Mouse (Mus musculus) heart, adult 8-10 months (tissue): ENCODE data around the gene Abcc6. TPM values are rescaled to one million over a fixed set of nuclear protein-coding genes. Genes with fewer than 3 reads are reported as not detected.
"Not testable (repeated sequence)": the region's sequence is repeated elsewhere in the genome, so short reads cannot be mapped to it uniquely, and the experiment has no call there.

ENCODE experiments used
- DNase-seq: peaks from one replicate; pipeline ENCODE4 v3.0.0; 2022; ENCODE audit warnings: low spot score
- total RNA-seq, 4 experiments: library from RNA; stranded (reverse); gene quantifications; 2 replicates each; pipeline ENCODE4 v1.2.4; 2022

Abcc6 gene
- total RNA-seq, 4 experiments from 2014 or later = not detected

- DNase-seq = no peak
Observed at GRCm38 (mm10) chr7:46028681-46029080, 1.4 kb downstream of the Abcc6 start.

DNA sequence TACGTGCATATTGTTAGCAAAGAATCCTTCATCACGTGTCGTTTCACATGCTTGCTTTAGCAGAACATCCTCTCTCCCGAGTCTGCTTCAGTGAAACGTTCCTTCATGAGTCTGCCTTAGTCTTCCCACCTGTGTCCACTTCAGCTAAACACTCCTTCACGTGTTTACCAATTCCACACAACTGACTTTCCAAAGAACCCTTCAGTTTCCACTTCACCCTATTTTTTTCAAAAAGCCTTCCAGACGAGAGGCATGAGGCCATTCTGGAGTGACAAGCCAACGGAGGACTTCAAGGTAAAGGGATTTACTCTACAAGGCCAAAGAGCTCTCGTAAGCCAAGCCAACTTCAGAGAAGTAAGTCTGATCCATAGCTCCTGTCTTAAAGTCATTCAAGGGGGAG lies 4.7 kb downstream of the Abcc6 start:
- DNase-seq = no peak

DNA sequence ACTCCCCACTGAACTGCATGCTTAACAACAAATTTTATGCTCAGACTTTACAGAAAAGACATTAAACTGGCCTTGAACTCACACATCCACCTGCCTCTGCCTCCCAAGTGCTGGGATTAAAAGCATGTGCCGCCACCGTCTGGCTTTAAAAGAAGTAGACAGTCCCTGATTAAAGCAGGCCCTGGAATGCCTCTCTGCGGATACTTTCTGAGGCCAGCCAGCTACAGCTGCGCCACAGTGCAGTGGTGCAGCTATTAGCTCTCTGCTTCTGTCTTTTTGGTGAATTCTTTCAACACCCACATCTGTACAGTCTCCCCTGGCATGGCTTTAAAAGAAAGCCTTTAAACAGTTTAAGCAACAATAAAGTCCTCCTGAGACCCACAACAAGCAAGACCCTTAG lies 8.2 kb downstream of the Abcc6 start:
- DNase-seq = no peak

- DNase-seq = no peak
Observed at GRCm38 (mm10) chr7:46019594-46019993, 10.5 kb downstream of the Abcc6 start.

DNA sequence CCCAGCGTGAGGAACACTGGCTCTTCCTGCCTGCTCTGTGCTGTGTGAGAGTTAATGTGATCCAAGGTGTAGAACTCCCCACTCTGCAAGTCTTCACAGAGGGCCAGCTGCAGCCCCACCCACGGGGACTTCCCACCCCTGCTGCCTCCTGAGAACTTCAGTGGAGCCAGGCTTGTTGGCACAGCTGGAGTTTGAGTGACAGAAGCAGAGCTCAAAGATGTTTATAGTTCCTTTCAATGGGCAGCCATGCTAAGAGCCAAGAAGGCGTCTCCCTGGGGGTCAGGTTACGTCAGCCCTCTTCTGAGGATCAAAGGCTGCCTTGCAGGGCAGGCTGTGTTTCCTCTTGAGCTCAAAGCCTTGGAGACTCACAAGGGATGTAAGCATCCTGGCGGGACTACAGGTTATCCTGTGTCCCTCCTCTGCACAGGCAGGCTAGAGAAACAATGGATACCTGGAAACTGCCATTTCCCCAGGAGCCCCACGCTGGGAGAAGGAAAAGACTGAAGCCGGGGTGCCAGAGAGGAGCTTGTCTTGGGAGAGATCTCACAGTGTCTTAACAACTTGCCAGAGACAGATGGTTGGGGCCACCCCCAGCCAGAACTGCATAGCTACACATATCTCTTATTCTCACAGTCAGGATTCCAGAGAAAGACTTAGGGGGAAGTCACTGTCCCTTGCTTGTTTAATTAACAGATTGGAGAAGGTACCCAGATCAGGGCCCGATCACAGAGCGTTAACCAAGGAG lies 16.7 kb downstream of the Abcc6 start:
- DNase-seq = no peak

DNA sequence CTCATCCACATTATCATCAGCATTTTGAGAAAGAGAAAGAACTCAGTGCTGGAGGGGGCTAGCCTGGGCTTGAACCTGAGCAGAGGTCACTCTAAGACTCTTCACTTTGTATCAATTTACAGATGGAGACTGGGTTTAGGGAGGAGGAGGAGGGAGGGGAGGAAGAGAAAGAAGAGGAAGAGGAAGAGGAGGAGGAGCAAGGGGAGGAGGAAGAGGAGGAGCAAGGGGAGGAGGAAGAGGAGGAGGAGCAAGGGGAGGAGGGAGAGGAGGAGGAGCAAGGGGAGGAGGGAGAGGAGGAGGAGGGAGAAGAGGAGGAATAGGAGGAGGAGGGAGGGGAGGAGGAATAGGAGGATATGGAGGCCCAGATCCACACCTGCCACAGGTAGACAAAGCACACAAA lies 18.0 kb downstream of the Abcc6 start:
- DNase-seq = no peak

DNA sequence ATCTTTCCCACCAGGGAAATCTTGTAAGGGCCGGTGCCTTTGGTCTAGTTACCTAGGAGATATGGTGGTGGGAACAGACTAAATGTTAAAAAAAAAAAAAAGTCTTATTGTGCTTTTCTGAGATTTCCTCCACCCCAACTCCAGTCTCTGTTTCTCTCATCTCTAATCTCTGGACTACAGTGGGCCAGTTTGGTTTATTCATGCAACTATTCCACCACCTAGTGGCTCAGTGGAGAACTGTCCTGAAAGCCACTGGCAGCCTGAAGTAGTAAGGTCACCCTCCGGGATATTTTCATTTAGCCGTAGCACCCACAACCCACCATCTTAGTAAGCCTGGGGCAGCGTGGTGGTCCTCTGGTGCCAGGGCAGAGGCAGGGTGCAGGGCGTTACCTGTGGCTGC lies 20.5 kb downstream of the Abcc6 start:
- DNase-seq = peak; percentile 52

- DNase-seq = no peak
Observed at GRCm38 (mm10) chr7:46002748-46003147, 27.4 kb downstream of the Abcc6 start.

DNA sequence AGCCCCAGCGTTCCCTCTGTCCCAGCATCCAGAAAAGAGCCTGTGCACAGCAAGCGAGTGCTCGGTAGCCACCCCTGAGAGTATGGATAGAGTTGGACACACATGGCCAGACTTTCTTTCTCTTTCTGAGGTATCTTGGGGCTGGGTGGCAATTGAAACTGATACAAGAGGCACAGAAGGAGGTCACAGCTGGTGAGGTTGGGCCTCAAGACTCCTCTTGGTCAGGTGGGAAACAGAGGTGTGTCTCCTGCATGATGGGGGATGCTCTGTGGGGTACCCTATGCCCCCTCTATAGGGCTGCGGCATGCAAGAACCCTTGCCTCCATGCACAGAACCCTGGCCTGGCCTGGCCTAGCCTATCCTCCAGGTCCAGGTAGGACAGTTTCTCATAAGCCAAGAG lies 29.5 kb downstream of the Abcc6 start:
- DNase-seq = no peak

DNA sequence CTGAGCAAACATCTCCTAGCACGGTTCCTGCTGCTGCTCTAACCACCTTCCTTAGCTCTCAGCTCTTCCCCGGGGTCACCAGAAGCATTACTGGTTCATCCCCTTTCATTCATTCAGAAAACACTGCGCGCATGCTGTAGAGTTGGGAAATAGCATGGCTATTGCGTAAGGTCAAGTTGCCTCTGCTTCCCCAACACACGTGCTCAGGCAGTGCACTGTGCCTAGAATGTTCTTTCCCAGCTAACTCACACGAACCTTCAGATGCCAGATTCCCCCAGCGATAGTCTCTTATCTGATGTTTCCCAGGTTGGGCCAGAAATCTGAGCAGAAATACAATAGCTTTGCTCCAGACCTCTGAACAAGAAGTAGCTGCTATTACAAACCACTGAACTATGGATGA lies 37.6 kb downstream of the Abcc6 start:
- no peak for DNase-seq

DNA sequence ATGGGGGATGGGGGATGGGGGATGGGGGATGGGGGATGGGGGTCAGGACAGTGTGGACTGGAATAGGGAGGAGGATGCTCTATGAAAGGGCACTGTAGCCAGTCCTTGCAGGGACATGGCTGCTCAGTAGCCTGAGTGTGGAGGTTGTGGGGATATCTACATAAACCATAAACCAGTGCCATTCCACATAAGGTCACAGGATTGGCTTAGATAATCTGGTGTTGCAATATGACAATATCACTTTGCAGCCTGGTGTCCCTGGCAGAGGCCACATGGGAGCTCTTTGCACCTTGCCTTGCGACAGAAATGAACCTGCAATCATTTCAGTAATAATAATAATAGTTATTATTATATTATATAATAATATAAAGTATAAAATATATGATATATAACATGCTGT lies 41.8 kb downstream of the Abcc6 start:
- DNase-seq = no peak

GRCm38 (mm10) chr7:45986893-45987292 lies 43.2 kb downstream of the Abcc6 start:
- no peak for DNase-seq

DNA sequence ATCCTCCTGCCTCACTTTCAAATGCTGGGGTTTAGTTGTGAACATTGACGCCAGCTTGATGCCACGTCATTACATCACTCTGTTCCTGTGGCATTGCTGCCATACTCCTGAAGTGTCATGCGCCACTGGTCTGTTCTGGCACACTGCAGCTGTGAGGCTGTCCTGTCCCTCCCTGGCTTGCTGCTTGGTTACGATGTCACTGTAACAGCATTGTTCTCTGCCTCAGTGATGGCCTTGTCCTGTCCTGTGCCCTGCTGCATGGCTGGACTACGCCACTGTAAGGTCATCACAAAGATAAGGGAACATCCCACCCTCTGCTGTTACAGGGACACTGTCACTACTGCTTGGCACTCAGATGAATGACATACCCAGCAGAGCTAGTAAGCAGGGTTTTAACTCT lies 48.5 kb downstream of the Abcc6 start:
- DNase-seq = no peak

DNA sequence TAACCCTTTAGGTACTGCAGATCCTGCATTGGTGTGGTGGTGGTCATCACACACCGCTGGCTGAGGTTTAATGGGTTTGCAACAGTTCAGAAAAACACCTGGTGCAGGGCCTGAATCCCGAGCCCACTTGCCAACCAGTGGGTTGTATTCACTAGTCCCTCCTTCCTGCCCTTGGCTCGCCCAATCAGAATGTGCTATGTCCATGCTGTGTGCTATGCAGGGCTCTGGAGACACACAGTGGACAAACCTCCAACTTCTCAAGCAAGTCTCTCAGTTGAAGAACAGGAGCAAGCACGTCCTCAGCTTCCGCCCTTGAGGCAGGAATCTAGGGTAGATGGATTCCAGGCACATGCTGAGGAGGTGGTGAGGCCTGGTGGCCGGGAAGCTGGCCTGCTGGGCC lies 55.6 kb downstream of the Abcc6 start:
- no peak for DNase-seq

GRCm38 (mm10) chr7:45974103-45974502 lies 56.0 kb downstream of the Abcc6 start:
- DNase-seq = no peak

DNA sequence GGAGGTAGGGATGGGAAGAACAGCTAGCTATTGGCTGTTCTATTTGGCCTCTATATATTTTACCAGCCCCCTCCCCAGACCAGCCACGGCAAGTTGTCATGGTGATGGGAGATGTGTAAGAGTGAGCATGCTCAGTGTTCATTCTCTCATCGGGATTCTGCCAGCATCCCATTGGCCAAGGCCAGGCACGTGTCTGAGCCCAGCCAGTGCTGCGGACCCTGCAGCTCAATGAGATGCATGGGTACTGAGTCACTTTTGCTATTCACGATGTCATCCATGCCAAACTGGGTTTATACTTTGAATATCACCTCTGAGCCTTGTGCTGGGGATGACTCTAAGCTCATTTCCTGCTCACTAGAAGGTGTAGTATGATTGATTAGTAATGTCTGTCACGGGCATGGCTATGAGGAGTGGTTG lies 56.8 kb downstream of the Abcc6 start:
- DNase-seq = no peak

- DNase-seq = no peak
Observed at GRCm38 (mm10) chr7:45971831-45972723, 58.0 kb downstream of the Abcc6 start.

GRCm38 (mm10) chr7:45956611-45957010 lies 73.5 kb downstream of the Abcc6 start:
- DNase-seq = no peak

DNA sequence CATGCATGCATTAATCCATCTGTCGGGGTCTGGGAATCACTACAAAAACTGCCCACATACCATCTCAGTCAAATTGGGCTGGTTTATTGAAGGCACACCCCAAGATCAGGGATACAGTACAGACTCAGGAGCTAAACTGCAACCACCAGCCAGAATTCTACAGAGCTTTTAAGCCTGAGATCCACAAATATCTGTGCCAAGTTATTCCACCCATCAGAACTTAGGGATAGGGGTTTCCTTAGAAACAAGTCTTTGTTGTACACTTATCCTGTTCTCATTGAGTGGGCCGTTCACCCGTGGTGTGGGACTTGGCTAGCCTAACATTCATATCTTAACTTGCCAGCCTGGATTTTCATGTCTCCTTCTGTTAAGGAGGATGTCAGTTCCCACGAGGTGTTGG lies 81.0 kb downstream of the Abcc6 start:
- no peak for DNase-seq

DNA sequence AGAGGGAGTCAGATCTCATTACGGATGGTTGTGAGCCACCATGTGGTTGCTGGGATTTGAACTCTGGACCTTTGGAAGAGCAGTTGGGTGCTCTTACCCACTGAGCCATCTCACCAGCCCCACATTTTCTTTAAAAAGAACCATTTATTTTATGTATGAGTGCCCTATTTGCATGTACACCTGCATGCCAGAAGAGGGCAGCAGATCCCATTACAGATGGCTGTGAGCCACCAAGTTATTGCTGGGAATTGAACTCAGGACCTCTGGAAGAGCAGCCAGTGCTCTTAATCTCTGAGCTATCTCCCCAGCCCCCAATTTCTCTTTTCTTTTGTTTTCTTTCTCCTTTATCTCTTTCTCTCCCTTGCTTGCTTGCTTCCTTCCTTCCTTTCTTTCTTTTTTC lies 86.8 kb downstream of the Abcc6 start:
- not testable (repeated sequence) for DNase-seq

DNA sequence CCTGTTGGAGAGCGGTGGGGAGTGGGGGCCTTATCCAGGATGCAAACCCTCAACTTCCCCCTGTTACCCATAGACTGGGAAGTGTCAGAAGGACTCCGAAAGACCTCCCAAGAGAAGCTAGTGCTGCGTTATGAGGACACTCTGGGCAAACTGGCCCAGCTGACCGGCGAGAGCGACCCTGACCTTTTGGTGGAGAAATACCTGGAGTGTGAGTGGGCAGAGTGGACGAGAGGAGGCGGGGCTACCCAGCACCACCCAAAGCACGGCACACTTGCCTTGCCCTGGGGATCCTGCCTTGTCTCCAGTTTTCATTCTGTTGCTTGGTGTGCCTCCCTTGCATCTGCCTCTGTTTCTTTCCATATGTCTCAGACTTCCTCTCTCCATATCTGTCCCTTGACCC lies 88.1 kb downstream of the Abcc6 start:
- DNase-seq = no peak

GRCm38 (mm10) chr7:45939836-45940235 lies 90.3 kb downstream of the Abcc6 start:
- DNase-seq = no peak

GRCm38 (mm10) chr7:45935114-45935513 lies 95.0 kb downstream of the Abcc6 start:
- no peak for DNase-seq
